Mouse (Mus musculus) cortical plate, adult 2 months (tissue): Measurements from ENCODE around the gene Gpcpd1.

Experiments used
- CTCF ChIP-seq: fragments of 200-500 bp; IDR thresholded peaks from 2 replicates; pipeline ENCODE4 v1.5.1; 2011; ENCODE audit warnings: mild to moderate bottlenecking, control low read depth, low read length; ENCODE audit not compliant: insufficient read depth; ENCODE audit errors: extremely low read depth
- POLR2A ChIP-seq: fragments of 200-500 bp; IDR thresholded peaks from 2 replicates; pipeline ENCODE4 v1.6.1; 2011; ENCODE audit warnings: mild to moderate bottlenecking, low read length, control low read depth; ENCODE audit not compliant: insufficient read depth; ENCODE audit errors: extremely low read depth

DNA sequence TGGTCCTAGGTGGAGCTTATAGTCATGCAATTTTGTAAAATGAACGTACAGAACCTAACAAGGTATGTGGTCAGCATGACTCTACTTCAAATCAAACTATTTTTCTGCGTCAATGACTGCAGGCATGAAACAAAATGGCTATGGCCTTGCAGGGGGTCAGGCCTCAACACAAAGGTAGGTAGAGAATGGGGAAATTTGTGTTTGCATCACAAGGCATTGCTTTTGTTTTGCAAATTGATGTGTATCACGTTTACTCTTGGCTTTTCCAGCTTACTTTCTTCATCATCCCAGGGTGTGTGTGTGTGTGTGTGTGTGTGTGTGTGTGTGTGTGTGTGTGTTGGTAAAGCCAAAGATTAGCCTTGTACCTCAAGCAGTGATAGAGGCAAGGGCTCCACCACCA is 30.2 kb upstream of the Gpcpd1 start:
- no peak for TF ChIP-seq POLR2A
- TF ChIP-seq CTCF = no peak
